Mouse (Mus musculus) small intestine, adult 2 months (tissue): ENCODE data around the gene Plppr1.

Source experiments
- CTCF ChIP-seq: fragments of 200-500 bp; IDR thresholded peaks from 2 replicates; pipeline ENCODE4 v1.5.1; 2012; ENCODE audit warnings: low read depth, mild to moderate bottlenecking, control low read depth, inconsistent platforms, low read length, moderate library complexity, mixed read lengths; ENCODE audit not compliant: insufficient replicate concordance, insufficient read length; ENCODE audit errors: extremely low read depth
- POLR2A ChIP-seq: fragments of 200-500 bp; IDR thresholded peaks from 2 replicates; pipeline ENCODE4 v1.6.1; 2012; ENCODE audit warnings: low read depth, mild to moderate bottlenecking, control low read depth, inconsistent platforms, low read length, moderate library complexity

GRCm38 (mm10) chr4:49350470-49350869, 291.4 kb downstream of the Plppr1 start:
- TF ChIP-seq POLR2A (no peak), CTCF (no peak)
